Mouse (Mus musculus) midbrain, embryonic 12.5 days (tissue): ENCODE data around the gene Ninj1. TPM values are rescaled to one million over a fixed set of nuclear protein-coding genes. Genes with fewer than 3 reads are reported as not detected.

Source experiments
- ATAC-seq: fragments of 200-750 bp; cut with Nextera tagmentation; 2 replicates; pipeline ENCODE4 v1.8.0; 2017; ENCODE audit warnings: low read depth, moderate TSS enrichment, moderate library complexity; ENCODE audit not compliant: low FRiP score
- H3K27ac ChIP-seq: fragments of 300-500 bp; sonication (generic); replicated peaks from 2 replicates; pipeline ENCODE4 v1.5.1; 2016; ENCODE audit warnings: mild to moderate bottlenecking
- H3K27me3 ChIP-seq: fragments of 300-500 bp; sonication (generic); 2 replicates; pipeline ENCODE4 v1.6.1; 2016; ENCODE audit warnings: mild to moderate bottlenecking
- H3K36me3 ChIP-seq: fragments of 300-500 bp; sonication (generic); 2 replicates; pipeline ENCODE4 v1.6.1; 2016
- H3K4me1 ChIP-seq: fragments of 300-500 bp; sonication (generic); 2 replicates; pipeline ENCODE4 v1.6.1; 2016
- H3K4me2 ChIP-seq: fragments of 300-500 bp; sonication (generic); replicated peaks from 2 replicates; pipeline ENCODE4 v1.6.1; 2016; ENCODE audit warnings: mild to moderate bottlenecking, moderate library complexity
- H3K4me3 ChIP-seq: fragments of 300-500 bp; sonication (generic); 2 replicates; pipeline ENCODE4 v1.5.1; 2016; ENCODE audit warnings: mild to moderate bottlenecking
- H3K9ac ChIP-seq: fragments of 300-500 bp; sonication (generic); replicated peaks from 2 replicates; pipeline ENCODE4 v1.6.1; 2016; ENCODE audit warnings: mild to moderate bottlenecking, moderate library complexity
- H3K9me3 ChIP-seq: fragments of 300-500 bp; sonication (generic); 2 replicates; pipeline ENCODE4 v1.6.1; 2016; ENCODE audit warnings: mild to moderate bottlenecking
- WGBS: fragments of 180-500 bp; shearing (Covaris S2); methylation state at CpG from one replicate; pipeline ENCODE4 v1.1.7; 2016; 5-methylcytosine and 5-hydroxymethylcytosine counted together
- polyA plus RNA-seq: library from polyadenylated mRNA; unstranded; fragments of >200 nt; fragmentation: Nextera tagmentation; extraction: Ambion mirVana; gene quantifications from 2 replicates; pipeline ENCODE4 v1.2.1, GENCODE M21; 2016

The Ninj1 gene
- polyA plus RNA-seq, 1 experiment from 2014 or later = 16.7 TPM

- H3K4me2 ChIP-seq = no peak overlapping the region
- peaks cover 17% of the 10 kb centered on the region for H3K27me3 ChIP-seq
- WGBS = 83% methylated on average over 10 of the region's 10 CpGs
- no peak overlapping the region for H3K27ac ChIP-seq
- no peaks in the 10 kb centered on the region for H3K9me3 ChIP-seq
- H3K4me1 ChIP-seq = no peaks in the 10 kb centered on the region
- H3K4me3 ChIP-seq = no peak overlapping the region
- ATAC-seq = no peak
- H3K36me3 ChIP-seq = no peaks in the 10 kb centered on the region
- H3K9ac ChIP-seq = no peak overlapping the region
Measured at GRCm38 (mm10) chr13:49154028-49154427, 33.3 kb upstream of the Ninj1 start.

- H3K36me3 ChIP-seq = no peaks in the 10 kb centered on the region
- no peak overlapping the region for H3K4me3 ChIP-seq
- no peak overlapping the region for H3K4me2 ChIP-seq
- no peaks in the 10 kb centered on the region for H3K9me3 ChIP-seq
- peaks cover 12% of the 10 kb centered on the region for H3K27me3 ChIP-seq
- ATAC-seq = no peak
- WGBS = 65% methylated on average over 7 of the region's 7 CpGs
- no peaks in the 10 kb centered on the region for H3K4me1 ChIP-seq
- no peak overlapping the region for H3K9ac ChIP-seq
- H3K27ac ChIP-seq = no peak overlapping the region
Measured at GRCm38 (mm10) chr13:49154621-49155020, 32.7 kb upstream of the Ninj1 start.

DNA sequence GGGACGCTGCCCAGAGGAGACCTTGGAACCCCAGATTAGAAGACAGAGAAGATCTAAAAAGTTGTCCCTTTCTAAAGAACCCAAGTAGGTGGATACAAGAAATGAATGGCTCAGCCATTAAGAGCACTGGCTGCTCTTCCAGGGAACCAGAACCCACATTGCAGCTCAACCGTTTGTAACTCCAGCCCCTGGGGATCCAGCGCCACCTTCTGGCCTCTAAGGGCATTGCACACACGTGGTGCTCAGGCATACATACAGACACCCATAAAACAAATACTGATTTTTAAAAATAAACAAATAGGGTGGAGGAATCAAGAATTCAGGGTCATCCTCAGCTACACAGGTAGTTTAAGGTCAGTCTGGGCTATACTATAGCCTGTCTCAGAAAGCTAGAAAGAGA is 30.6 kb upstream of the Ninj1 start:
- ATAC-seq = no peak
- H3K27me3 ChIP-seq = no peaks in the 10 kb centered on the region; the same call in 1 of the 2 replicates
- no peak overlapping the region for H3K4me2 ChIP-seq
- H3K36me3 ChIP-seq = no peaks in the 10 kb centered on the region
- H3K27ac ChIP-seq = no peak overlapping the region
- H3K4me1 ChIP-seq = no peaks in the 10 kb centered on the region
- WGBS = 75% methylated on average over 4 of the region's 4 CpGs
- no peak overlapping the region for H3K9ac ChIP-seq
- no peak overlapping the region for H3K4me3 ChIP-seq
- no peaks in the 10 kb centered on the region for H3K9me3 ChIP-seq

DNA sequence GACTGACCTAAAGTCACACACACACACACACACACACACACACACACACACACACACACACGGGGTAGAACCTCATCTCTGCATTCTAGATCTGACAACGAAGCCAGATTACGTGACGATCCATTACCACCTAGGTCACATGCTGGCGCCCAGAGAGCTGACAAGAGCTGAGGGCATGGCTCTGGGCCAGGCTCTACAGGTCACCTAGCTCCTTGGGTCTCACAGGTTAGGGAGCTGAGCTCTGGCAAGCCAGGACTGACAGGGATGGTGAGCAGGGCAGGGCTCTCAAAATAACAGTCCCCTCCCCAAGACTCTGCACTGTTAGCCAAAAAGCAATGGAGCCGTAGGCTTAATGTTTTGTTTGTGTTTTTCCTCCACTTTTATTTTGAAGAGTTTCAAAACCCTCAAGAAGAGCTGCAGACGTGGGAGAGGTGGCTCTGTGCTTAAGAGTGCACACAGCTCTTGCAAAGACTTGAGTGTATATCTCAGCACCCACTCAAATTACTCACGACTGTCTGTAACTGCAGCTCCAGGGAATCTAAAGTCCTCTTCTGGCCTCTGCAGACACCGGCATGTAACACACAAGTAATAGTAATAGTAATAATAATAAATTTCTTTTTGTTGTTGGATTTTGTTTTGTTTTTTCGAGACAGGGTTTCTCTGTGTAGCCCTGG is 29.1 kb upstream of the Ninj1 start:
- Histone ChIP-seq H3K9me3 (no peaks in the 10 kb centered on the region), H3K36me3 (no peaks in the 10 kb centered on the region), H3K4me1 (no peaks in the 10 kb centered on the region), H3K27me3 (no peaks in the 10 kb centered on the region; the same call in 1 of the 2 replicates), H3K4me3 (no peak overlapping the region), H3K4me2 (no peak overlapping the region), H3K27ac (no peak overlapping the region), H3K9ac (no peak overlapping the region)
- 81% methylated on average over 10 of the region's 10 CpGs for WGBS
- ATAC-seq = no peak

- H3K4me1 ChIP-seq = no peaks in the 10 kb centered on the region
- no peaks in the 10 kb centered on the region for H3K9me3 ChIP-seq
- no peak for ATAC-seq
- no peak overlapping the region for H3K27ac ChIP-seq
- no peak overlapping the region for H3K4me2 ChIP-seq
- H3K4me3 ChIP-seq = no peak overlapping the region
- no peaks in the 10 kb centered on the region for H3K36me3 ChIP-seq
- H3K27me3 ChIP-seq = no peaks in the 10 kb centered on the region; the same call in 1 of the 2 replicates
- 81% methylated on average over 2 of the region's 2 CpGs for WGBS
- no peak overlapping the region for H3K9ac ChIP-seq
Measured at GRCm38 (mm10) chr13:49161236-49161635, 26.0 kb upstream of the Ninj1 start.

DNA sequence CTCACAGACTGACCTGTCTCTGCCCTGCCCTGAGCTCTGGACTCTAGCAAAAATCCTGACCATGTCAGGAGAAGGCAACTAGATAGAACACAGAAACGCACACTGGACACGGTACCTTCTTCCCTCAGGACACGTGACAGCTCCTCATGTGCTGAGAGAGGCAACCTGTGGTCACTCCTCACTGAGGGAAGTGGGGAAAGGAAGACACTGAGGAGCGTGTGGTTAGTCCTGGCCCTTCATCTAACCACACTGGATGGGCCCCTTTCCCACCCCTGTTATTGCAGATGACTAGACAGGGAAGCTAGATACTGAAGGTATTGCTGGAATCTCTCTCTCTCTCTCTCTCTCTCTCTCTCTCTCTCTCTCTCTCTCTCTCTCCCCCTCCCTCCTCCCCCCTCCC is 24.6 kb upstream of the Ninj1 start:
- Histone ChIP-seq H3K27me3 (no peaks in the 10 kb centered on the region; the same call in 1 of the 2 replicates), H3K9me3 (no peaks in the 10 kb centered on the region), H3K9ac (no peak overlapping the region), H3K4me3 (no peak overlapping the region), H3K4me2 (no peak overlapping the region), H3K36me3 (no peaks in the 10 kb centered on the region), H3K4me1 (no peaks in the 10 kb centered on the region), H3K27ac (no peak overlapping the region)
- WGBS = 85% methylated on average over 4 of the region's 4 CpGs
- ATAC-seq = no peak

- H3K4me2 ChIP-seq = no peak overlapping the region
- H3K4me1 ChIP-seq = no peaks in the 10 kb centered on the region
- 84% methylated on average over 7 of the region's 7 CpGs for WGBS
- no peak overlapping the region for H3K9ac ChIP-seq
- H3K9me3 ChIP-seq = no peaks in the 10 kb centered on the region
- H3K36me3 ChIP-seq = no peaks in the 10 kb centered on the region
- no peaks in the 10 kb centered on the region; the same call in 1 of the 2 replicates for H3K27me3 ChIP-seq
- no peak overlapping the region for H3K27ac ChIP-seq
- no peak overlapping the region for H3K4me3 ChIP-seq
- no peak for ATAC-seq
Measured at GRCm38 (mm10) chr13:49163645-49164044, 23.6 kb upstream of the Ninj1 start.

- no peak overlapping the region for H3K9ac ChIP-seq
- H3K9me3 ChIP-seq = no peaks in the 10 kb centered on the region
- no peak overlapping the region for H3K27ac ChIP-seq
- H3K4me1 ChIP-seq = no peaks in the 10 kb centered on the region
- no peak overlapping the region for H3K4me3 ChIP-seq
- no peaks in the 10 kb centered on the region for H3K27me3 ChIP-seq
- H3K36me3 ChIP-seq = no peaks in the 10 kb centered on the region
- WGBS = 85% methylated on average over 9 of the region's 9 CpGs
- ATAC-seq = no peak
- no peak overlapping the region for H3K4me2 ChIP-seq
Measured at GRCm38 (mm10) chr13:49167081-49167480, 20.2 kb upstream of the Ninj1 start.

DNA sequence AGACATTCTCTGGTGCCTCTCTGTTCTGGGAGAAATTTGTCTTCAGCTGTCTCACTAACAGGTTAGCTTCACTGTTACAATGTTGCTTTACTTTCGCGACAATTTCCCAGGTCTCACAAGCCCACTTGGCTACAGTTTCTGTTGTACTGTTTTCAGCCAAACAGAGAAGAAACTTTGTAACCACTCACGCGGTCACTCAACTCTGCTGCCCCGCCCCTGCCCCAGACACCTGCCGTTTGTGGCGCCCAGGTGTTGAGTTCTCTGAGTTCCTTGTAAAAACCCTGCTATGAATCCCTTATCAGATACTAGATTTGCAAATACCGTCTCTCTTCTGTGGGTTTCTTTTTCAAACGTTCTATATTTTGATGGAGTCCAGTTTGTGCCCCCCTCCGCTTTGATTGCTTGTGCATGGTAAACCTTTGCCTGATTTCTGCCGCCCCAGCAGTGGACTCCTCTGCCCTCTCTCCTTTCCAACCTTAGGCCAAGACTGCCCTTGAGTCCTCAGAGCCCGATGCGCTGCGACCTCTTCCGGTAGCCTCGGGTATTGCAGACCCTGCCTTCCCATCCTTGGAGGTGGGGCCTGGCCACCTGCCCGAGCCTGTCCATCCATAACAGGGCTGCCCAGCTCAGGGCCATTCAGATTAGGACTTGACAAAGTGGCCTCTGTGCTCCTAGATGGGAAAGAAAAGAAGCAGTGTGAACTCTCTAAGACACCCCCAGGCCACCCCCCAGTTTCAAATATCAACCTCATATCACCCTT is 17.7 kb upstream of the Ninj1 start:
- Histone ChIP-seq H3K4me1 (no peaks in the 10 kb centered on the region), H3K4me2 (no peak overlapping the region), H3K4me3 (no peak overlapping the region), H3K27me3 (no peaks in the 10 kb centered on the region), H3K27ac (no peak overlapping the region), H3K36me3 (no peaks in the 10 kb centered on the region), H3K9ac (no peak overlapping the region), H3K9me3 (no peaks in the 10 kb centered on the region)
- peak; percentile 44; the same call in 1 of the 2 replicates for ATAC-seq
- WGBS = 23% methylated on average over 17 of the region's 17 CpGs

DNA sequence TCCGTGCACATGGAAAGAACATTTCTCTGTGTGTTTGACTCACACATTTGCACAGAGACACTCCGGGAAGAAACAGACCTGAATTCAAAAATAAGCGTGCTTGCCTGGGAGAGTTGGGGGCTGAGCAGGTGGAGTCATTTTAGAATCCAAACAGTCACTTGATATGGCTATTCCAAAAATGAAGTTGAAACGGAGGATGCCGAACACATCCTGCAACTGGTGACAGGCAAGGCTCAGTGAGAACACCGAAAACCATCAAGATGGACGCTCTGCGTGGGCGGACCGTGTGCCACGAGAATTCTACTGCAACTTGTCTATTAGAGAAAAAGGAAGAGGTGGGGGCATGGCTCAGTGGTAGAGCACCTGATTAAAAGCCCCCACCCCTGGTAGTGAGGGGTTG is 16.7 kb upstream of the Ninj1 start:
- H3K27me3 ChIP-seq = no peaks in the 10 kb centered on the region
- H3K27ac ChIP-seq = no peak overlapping the region
- H3K36me3 ChIP-seq = no peaks in the 10 kb centered on the region
- no peak overlapping the region for H3K4me2 ChIP-seq
- no peak overlapping the region for H3K4me3 ChIP-seq
- WGBS = 96% methylated on average over 11 of the region's 11 CpGs
- H3K9ac ChIP-seq = no peak overlapping the region
- no peaks in the 10 kb centered on the region for H3K4me1 ChIP-seq
- no peaks in the 10 kb centered on the region for H3K9me3 ChIP-seq
- ATAC-seq = no peak

DNA sequence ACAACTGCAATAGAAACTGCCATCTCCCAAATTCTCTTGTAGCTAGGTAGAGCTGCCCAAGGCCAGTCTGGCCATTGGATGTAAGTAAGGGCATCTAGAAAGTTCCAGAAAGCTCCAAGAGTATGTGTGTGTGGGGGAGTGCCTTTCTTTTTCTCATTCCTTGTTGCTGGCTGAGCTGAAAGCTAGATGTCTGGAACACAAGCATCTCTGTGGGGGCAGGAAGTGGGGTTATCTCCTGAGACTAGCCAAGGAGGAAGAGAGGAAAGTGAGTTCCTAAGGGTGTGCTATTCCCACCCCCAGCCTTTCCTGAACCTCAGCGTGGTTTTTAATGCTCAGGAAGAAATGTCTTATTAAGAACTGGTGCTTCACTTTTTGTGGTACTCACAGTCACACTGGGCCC is 15.6 kb upstream of the Ninj1 start:
- Histone ChIP-seq H3K27me3 (no peaks in the 10 kb centered on the region), H3K36me3 (no peaks in the 10 kb centered on the region), H3K4me3 (no peak overlapping the region), H3K9me3 (no peaks in the 10 kb centered on the region), H3K4me2 (no peak overlapping the region), H3K27ac (no peak overlapping the region), H3K4me1 (no peaks in the 10 kb centered on the region), H3K9ac (no peak overlapping the region)
- ATAC-seq = no peak
- WGBS = 68% methylated on average over 1 of the region's 1 CpGs

- H3K4me1 ChIP-seq = no peaks in the 10 kb centered on the region
- ATAC-seq = no peak
- no peak overlapping the region for H3K4me3 ChIP-seq
- H3K9ac ChIP-seq = no peak overlapping the region
- 96% methylated on average over 7 of the region's 7 CpGs for WGBS
- no peaks in the 10 kb centered on the region for H3K9me3 ChIP-seq
- no peaks in the 10 kb centered on the region for H3K27me3 ChIP-seq
- no peak overlapping the region for H3K27ac ChIP-seq
- H3K36me3 ChIP-seq = no peaks in the 10 kb centered on the region
- no peak overlapping the region for H3K4me2 ChIP-seq
Measured at GRCm38 (mm10) chr13:49172335-49172734, 14.9 kb upstream of the Ninj1 start.
